Mouse (Mus musculus) adrenal gland, postnatal 25 days (tissue): ENCODE measurements around the gene Sash3. TPM values are rescaled to one million over a fixed set of nuclear protein-coding genes. Genes with fewer than 3 reads are reported as not detected.
A peak's percentile ranks its signal among the peaks of the same experiment; 100 is the strongest.

Experiments
- DNase-seq: peaks from one replicate; pipeline ENCODE4 v3.0.0; 2021; ENCODE audit warnings: mixed read lengths
- total RNA-seq: library from RNA; stranded (reverse); gene quantifications from 2 replicates; pipeline ENCODE4 v1.2.3, GENCODE M21; 2021

The Sash3 gene
- total RNA-seq, 1 experiment from 2014 or later: 0.82 TPM

GRCm38 (mm10) chrX:48140286-48140877 is 5.9 kb upstream of the Sash3 start:
- no peak for DNase-seq

GRCm38 (mm10) chrX:48141481-48141880 is 4.8 kb upstream of the Sash3 start:
- DNase-seq: no peak

DNA sequence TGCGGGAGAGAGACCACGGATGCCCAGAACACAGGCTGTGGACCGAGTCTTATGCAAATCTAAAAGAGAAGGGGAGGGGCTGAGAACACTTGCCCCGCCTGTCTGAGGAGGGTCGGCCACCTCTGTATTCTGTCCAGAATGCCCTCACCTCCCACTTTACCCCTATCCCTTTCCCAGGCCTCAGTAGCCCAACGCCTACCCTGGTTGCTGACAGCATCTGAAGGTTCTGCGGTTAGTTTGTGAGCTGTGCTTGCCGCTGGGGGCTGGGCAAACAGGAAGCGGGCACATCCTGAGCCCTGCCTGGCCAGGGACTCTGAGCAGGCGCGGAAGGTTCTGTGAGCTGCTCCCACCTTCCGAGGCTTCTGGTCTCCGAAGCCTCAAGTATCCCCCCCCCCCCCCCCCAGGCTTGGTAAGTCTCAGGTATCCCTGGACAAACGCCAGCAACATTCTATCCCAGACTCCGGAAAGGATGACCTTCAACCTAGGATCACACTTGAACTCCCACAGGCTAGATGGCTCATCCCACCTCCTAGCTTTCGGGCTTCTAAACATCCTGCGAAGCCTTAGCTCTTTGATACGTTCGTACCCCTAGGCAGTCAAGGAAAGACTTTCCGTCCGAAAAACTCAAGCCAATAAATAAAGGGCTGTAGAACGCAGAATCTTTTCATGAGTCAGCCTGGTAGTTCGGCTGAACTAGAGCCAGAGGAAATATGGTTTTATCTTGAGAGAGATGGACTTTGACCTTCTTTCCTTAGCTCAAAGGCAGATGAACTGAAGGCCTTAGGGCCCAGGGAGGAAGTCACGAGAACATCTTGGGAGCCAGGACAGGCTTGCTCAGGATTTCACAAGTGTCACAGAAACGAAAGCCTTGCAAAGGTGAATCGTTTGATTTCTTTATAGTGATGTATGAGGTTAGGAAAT is 2.6 kb upstream of the Sash3 start:
- peak; percentile 21 for DNase-seq

GRCm38 (mm10) chrX:48147226-48147625 is 990 bp downstream of the Sash3 start:
- DNase-seq: no peak

DNA sequence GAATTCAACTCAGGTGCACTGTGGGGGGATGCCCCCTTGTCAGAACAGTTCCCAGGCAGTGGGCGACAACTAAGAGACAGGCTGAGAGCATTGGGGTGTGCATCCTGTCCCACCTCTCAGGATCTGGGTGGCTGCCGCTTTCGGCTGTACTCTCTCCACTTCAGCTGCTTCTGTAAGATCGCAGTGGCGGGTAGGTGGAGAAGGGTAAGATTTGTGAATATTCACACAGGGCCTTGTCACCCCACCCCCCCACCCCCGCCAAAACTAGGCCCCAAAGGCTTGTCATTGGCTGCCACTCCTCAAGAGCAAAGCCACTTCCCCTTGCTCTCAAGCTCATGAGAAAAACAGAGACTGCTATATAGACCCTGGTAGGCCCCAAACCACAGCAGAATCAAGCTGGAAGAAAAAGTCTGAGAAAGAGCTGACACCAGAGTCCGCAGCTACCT is 1.5 kb downstream of the Sash3 start:
- no peak for DNase-seq

GRCm38 (mm10) chrX:48152106-48152505 is 5.9 kb downstream of the Sash3 start:
- DNase-seq: no peak

DNA sequence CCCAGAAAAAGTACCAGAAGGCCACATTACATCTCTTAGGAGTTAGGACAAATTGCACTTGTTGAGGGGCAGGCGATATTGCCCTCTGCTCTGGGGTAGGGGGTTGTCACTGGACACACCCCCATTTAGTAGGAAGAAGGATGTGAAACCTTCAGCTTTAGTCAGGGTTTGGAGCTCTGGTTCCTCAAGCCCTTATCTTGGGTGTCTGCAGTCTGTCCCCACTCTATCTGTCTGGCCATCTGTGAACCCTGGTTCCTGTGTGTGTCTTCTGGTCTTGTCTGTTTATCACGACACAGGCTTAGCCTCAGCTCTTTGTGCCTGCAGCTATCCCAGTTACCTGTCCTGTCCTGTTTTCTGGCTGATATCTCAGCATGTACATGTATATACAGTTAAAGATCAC is 7.2 kb downstream of the Sash3 start:
- DNase-seq: no peak

DNA sequence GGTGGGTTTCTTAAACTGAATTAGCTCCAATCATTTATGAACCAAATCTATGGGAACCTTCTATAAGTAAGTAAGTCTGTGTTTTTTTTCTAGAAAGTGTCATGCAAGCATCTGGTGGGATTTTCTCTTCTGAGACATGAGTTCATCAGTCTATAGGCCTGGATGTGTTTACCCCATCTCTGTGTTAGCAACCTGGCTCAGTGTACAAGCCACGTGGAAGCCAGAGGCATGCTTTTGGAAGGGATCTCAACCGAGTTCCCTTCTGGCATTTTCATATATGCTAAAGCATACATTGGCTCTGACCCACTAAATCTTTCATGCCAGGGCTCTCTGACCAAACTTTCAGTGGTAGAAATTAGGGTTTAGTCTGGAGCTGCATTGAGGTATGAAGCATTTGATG is 7.7 kb downstream of the Sash3 start:
- DNase-seq: no peak

GRCm38 (mm10) chrX:48155489-48155888 is 9.3 kb downstream of the Sash3 start:
- DNase-seq: no peak

- DNase-seq: no peak
These were observed 11.2 kb downstream of the Sash3 start for GRCm38 (mm10) chrX:48157396-48157795.

GRCm38 (mm10) chrX:48158229-48158919 is 12.1 kb downstream of the Sash3 start:
- DNase-seq: no peak

DNA sequence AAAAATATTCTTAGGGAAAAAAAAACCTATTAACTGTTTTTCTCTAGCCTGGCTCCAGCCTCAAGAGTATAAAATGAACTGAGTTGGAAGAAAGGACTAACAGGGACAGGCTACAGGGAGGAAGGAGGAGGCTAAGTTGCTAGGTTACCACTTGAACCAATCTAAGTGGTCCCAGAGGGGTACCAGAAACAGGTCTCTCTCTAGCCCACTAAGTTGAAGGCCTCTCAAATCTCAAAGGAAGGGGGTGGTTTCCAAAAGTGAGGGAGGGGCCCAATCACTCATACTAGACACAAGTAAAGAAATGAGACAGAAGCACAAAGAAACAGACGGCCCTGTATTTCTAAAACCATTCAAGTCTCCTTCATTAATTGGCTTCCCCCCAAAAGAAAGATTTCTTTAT is 23.7 kb downstream of the Sash3 start:
- no peak for DNase-seq

- DNase-seq: no peak
These were observed 24.1 kb downstream of the Sash3 start for GRCm38 (mm10) chrX:48170368-48170767.

GRCm38 (mm10) chrX:48181844-48182243 is 35.6 kb downstream of the Sash3 start:
- no peak for DNase-seq

DNA sequence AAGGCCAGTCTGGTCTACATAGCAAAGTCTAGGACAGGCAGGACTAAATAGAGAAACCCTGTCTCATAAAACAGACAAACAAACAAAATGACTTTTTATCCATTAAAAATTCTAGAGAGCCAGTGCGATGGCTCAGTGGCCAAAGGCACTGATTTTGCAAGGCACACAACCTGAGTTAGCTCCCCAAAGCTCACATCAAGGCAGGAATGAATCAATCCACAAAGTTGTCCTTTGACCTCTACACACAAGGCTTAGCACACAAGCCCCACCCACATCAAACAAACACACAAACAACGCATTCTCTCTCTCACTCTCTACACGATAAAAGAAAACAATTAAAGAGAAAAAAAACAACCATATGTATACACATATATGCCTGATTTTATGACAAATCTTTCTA is 38.5 kb downstream of the Sash3 start:
- no peak for DNase-seq

- DNase-seq: no peak
These were observed 45.0 kb downstream of the Sash3 start for GRCm38 (mm10) chrX:48191261-48191660.

GRCm38 (mm10) chrX:48193235-48194152 is 47.3 kb downstream of the Sash3 start:
- no peak for DNase-seq

- no peak for DNase-seq
These were observed 51.6 kb downstream of the Sash3 start for GRCm38 (mm10) chrX:48197856-48198255.

GRCm38 (mm10) chrX:48199026-48199425 is 52.8 kb downstream of the Sash3 start:
- DNase-seq: no peak

GRCm38 (mm10) chrX:48200699-48201098 is 54.5 kb downstream of the Sash3 start:
- DNase-seq: no peak

DNA sequence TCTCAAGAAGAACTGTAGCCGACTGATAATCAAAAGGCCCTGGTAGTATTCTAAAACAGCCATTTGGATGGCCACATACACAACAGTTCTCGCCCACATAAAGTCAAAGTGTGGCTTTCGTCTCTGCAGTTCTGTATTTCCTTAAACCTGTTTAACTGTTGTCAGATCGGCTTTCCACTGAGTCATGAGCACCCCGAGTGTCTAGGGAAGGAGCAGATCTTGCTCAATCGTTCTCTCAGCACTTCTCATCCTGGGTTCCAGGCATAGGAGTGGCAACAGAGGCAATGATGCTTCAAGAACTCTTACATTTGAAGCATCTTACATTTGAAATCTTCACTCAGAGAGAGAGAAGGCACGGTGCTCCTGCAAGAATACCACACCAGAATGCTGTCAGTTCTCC is 55.7 kb downstream of the Sash3 start:
- DNase-seq: no peak

GRCm38 (mm10) chrX:48202436-48202835 is 56.2 kb downstream of the Sash3 start:
- DNase-seq: no peak
